Mouse (Mus musculus) myocyte (in vitro differentiated cells): Measurements from ENCODE around the gene Bri3. TPM values are rescaled to one million over a fixed set of nuclear protein-coding genes. Genes with fewer than 3 reads are reported as not detected.

ENCODE experiments used
- H3K27me3 ChIP-seq: one replicate; pipeline ENCODE4 v1.6.1; 2011; ENCODE audit not compliant: control insufficient read depth, insufficient read depth, insufficient read length
- H3K36me3 ChIP-seq: one replicate; pipeline ENCODE4 v1.6.1; 2011; ENCODE audit not compliant: control insufficient read depth, insufficient read depth
- H3K4me2 ChIP-seq: one replicate; pipeline ENCODE4 v1.6.1; 2011; ENCODE audit warnings: low read depth, control low read depth
- H3K4me3 ChIP-seq: one replicate; pipeline ENCODE4 v1.5.1; 2011; ENCODE audit warnings: mild to moderate bottlenecking, control low read depth, moderate library complexity
- H3K79me2 ChIP-seq: one replicate; pipeline ENCODE4 v1.6.1; 2011; ENCODE audit not compliant: control insufficient read depth, insufficient read depth
- H3ac ChIP-seq: one replicate; pipeline ENCODE4 v1.6.1; 2011; ENCODE audit not compliant: control insufficient read depth, insufficient read length
- CEBPB ChIP-seq: IDR thresholded peaks from 2 replicates; pipeline ENCODE4 v1.6.1; 2011; ENCODE audit warnings: mild to moderate bottlenecking, moderate library complexity; ENCODE audit not compliant: poor library complexity, insufficient read depth, severe bottlenecking
- E2F4 ChIP-seq: IDR thresholded peaks from one replicate; pipeline ENCODE4 v1.6.1; 2011; ENCODE audit warnings: mild to moderate bottlenecking, control low read depth, moderate library complexity; ENCODE audit not compliant: insufficient read depth
- MAX ChIP-seq: IDR thresholded peaks from one replicate; pipeline ENCODE4 v1.6.1; 2011; ENCODE audit warnings: low read depth, mild to moderate bottlenecking, control low read depth
- MYOD1 ChIP-seq, 3 experiments: IDR thresholded peaks; one replicate each; pipeline ENCODE4 v1.6.1; 2011; ENCODE audit warnings: control low read depth in 2 of 3, low read depth in 2 of 3, mild to moderate bottlenecking in 2 of 3, moderate library complexity in 1 of 3; ENCODE audit not compliant: insufficient read length in 2 of 3, control insufficient read depth in 1 of 3
- MYOG ChIP-seq, 3 experiments: IDR thresholded peaks; one replicate each; pipeline ENCODE4 v1.6.1; 2011; ENCODE audit warnings: control low read depth in 2 of 3, low read depth in 2 of 3, mild to moderate bottlenecking in 2 of 3; ENCODE audit not compliant: insufficient read length in 2 of 3, control insufficient read depth in 1 of 3, insufficient read depth in 1 of 3
- POLR2A ChIP-seq: IDR thresholded peaks from one replicate; pipeline ENCODE4 v1.6.1; 2011; ENCODE audit warnings: low read depth, mild to moderate bottlenecking, control low read depth, moderate library complexity; ENCODE audit not compliant: insufficient read length
- POLR2AphosphoS2 ChIP-seq: IDR thresholded peaks from one replicate; pipeline ENCODE4 v1.6.1; 2011; ENCODE audit warnings: low read depth, control low read depth; ENCODE audit not compliant: insufficient read length
- REST ChIP-seq: IDR thresholded peaks from one replicate; pipeline ENCODE4 v1.6.1; 2011; ENCODE audit warnings: mild to moderate bottlenecking, control low read depth, moderate library complexity; ENCODE audit not compliant: insufficient read depth, insufficient read length
- SRF ChIP-seq: IDR thresholded peaks from one replicate; pipeline ENCODE4 v1.6.1; 2011; ENCODE audit warnings: low read depth; ENCODE audit not compliant: control insufficient read depth, insufficient read length
- TCF12 ChIP-seq: IDR thresholded peaks from one replicate; pipeline ENCODE4 v1.6.1; 2011; ENCODE audit warnings: mild to moderate bottlenecking, control low read depth; ENCODE audit not compliant: poor library complexity, insufficient read depth, severe bottlenecking
- TCF3 ChIP-seq: IDR thresholded peaks from one replicate; pipeline ENCODE4 v1.6.1; 2011; ENCODE audit warnings: low read depth, control low read depth; ENCODE audit not compliant: insufficient read length
- USF1 ChIP-seq: IDR thresholded peaks from one replicate; pipeline ENCODE4 v1.6.1; 2011; ENCODE audit warnings: low read depth, mild to moderate bottlenecking, control low read depth, moderate library complexity
- polyA plus RNA-seq: library from polyadenylated mRNA; unstranded; fragments of >200 nt; fragmentation: generic; extraction: Trizol; gene quantifications from one replicate; pipeline ENCODE4 v1.2.1, GENCODE M21; 2012; ENCODE audit warnings: missing spikeins

Gene Bri3
- polyA plus RNA-seq, 1 experiment = 153 TPM

DNA sequence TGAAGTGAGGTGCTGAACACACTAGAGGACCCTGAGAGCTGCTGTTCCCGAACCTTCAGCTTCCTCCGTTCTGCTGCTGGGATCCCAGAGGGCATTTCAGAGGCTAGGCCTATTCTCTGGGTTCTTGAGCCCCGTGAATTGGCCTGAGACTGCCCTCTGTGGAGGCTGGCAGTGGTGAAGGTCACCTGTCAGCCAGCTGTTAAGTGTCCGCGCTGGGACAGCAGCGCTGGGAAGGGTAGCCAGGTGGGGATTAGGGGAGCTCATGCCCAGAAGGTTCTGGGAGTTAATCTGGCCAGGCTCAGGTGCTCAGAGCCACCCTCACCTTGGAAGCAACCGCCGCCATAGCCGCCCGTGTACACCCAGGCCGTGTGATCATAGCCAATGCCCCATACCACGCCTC lies 39.9 kb upstream of the Bri3 start:
- H3K79me2 ChIP-seq = no peaks in the 10 kb centered on the region
- H3K36me3 ChIP-seq = peaks cover 4% of the 10 kb centered on the region
- H3K4me2 ChIP-seq = no peak overlapping the region
- no peaks in the 10 kb centered on the region for H3K27me3 ChIP-seq
- no peak overlapping the region for H3ac ChIP-seq
- no peak overlapping the region for H3K4me3 ChIP-seq
- TF ChIP-seq SRF (no peak), MYOG (IDR thresholded peaks at IDR 0.05; ENCODE audit: control insufficient read depth in 1 of 3, insufficient read depth in 1 of 3, insufficient read length in 2 of 3, low read depth in 2 of 3) (peak in 1 of 3 experiments; percentile 15), MYOD1 (IDR thresholded peaks at IDR 0.05; ENCODE audit: control insufficient read depth in 1 of 3, insufficient read length in 2 of 3, low read depth in 2 of 3) (peak in 1 of 3 experiments; percentile 34)

GRCm38 (mm10) chr5:144204911-144205310 lies 39.3 kb upstream of the Bri3 start:
- H3K4me3 ChIP-seq = no peak overlapping the region
- H3K79me2 ChIP-seq = no peaks in the 10 kb centered on the region
- H3ac ChIP-seq = no peak overlapping the region
- no peak for TF ChIP-seq POLR2AphosphoS2
- TF ChIP-seq REST = no peak
- TF ChIP-seq MAX = no peak
- no peak for TF ChIP-seq MYOD1 (IDR thresholded peaks at IDR 0.05; ENCODE audit: control insufficient read depth in 1 of 3, insufficient read length in 2 of 3, low read depth in 2 of 3)
- TF ChIP-seq TCF3 = no peak
- no peak for TF ChIP-seq POLR2A
- TF ChIP-seq CEBPB = no peak
- H3K4me2 ChIP-seq = no peak overlapping the region
- peaks cover 4% of the 10 kb centered on the region for H3K36me3 ChIP-seq
- no peaks in the 10 kb centered on the region for H3K27me3 ChIP-seq

DNA sequence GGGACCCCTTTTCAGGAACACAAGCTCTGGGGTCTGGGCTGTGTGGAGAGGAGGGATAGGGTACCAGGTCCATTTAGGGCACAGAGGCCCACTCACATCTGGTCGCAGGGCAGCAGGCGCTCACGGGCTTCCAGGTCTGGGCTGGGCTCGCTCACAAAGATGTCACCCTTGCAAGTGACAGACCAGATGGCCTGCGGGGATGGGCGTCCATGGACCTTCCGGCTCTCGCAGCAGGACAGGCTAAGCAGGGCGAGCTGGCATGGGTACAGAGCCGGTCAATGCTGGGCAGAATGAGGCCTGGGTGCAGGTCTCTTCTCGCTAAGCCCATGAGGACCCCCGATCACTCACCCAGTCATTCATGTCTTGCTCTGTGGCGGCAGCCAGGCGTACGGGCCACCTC lies 38.2 kb upstream of the Bri3 start:
- Histone ChIP-seq H3ac (no peak overlapping the region), H3K4me3 (no peak overlapping the region), H3K27me3 (no peaks in the 10 kb centered on the region), H3K79me2 (no peaks in the 10 kb centered on the region), H3K4me2 (no peak overlapping the region), H3K36me3 (peaks cover 4% of the 10 kb centered on the region)
- TF ChIP-seq SRF = no peak
- no peak for TF ChIP-seq USF1
- no peak for TF ChIP-seq REST
- TF ChIP-seq CEBPB = no peak
- TF ChIP-seq MAX = no peak
- no peak for TF ChIP-seq TCF3
- TF ChIP-seq E2F4 = no peak
- TF ChIP-seq TCF12 = no peak
- no peak for TF ChIP-seq MYOD1 (IDR thresholded peaks at IDR 0.05; ENCODE audit: control insufficient read depth in 1 of 3, insufficient read length in 2 of 3, low read depth in 2 of 3)

- H3K79me2 ChIP-seq = no peaks in the 10 kb centered on the region
- TF ChIP-seq SRF = no peak
- no peak for TF ChIP-seq TCF12
- TF ChIP-seq MYOG (IDR thresholded peaks at IDR 0.05; ENCODE audit: control insufficient read depth in 1 of 3, insufficient read depth in 1 of 3, insufficient read length in 2 of 3, low read depth in 2 of 3) = no peak
- no peak for TF ChIP-seq USF1
- no peak for TF ChIP-seq POLR2AphosphoS2
- TF ChIP-seq E2F4 = no peak
- TF ChIP-seq CEBPB = no peak
- no peak for TF ChIP-seq POLR2A
- TF ChIP-seq MYOD1 (IDR thresholded peaks at IDR 0.05; ENCODE audit: control insufficient read depth in 1 of 3, insufficient read length in 2 of 3, low read depth in 2 of 3) = no peak
- no peak for TF ChIP-seq MAX
- no peak for TF ChIP-seq TCF3
- no peak overlapping the region for H3K4me3 ChIP-seq
- no peak overlapping the region for H3K4me2 ChIP-seq
- H3ac ChIP-seq = no peak overlapping the region
- H3K27me3 ChIP-seq = no peaks in the 10 kb centered on the region
- peaks cover 4% of the 10 kb centered on the region for H3K36me3 ChIP-seq
These were observed 36.8 kb upstream of the Bri3 start for GRCm38 (mm10) chr5:144207478-144207877.

DNA sequence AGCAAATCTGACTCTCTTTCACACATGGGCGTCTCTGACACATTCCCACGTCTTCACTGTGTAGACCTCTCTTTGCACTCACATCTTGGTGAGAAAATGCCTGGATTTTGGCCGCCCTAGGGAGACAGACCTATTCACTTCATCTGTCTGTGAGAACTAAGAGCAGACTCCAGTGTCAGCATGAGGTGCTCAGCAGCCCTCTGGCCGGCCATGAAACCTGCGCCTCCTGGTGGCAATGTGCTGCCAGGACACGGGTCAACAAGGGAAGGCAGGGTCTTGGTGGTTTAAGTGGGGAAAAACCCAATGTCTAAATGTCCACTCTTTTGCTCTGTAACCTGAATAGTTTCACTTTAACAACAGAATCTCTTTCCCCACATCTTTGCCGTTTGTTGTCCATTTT lies 29.8 kb upstream of the Bri3 start:
- no peak for TF ChIP-seq SRF
- TF ChIP-seq TCF12 = no peak
- TF ChIP-seq POLR2AphosphoS2 = no peak
- no peak for TF ChIP-seq MAX
- no peak for TF ChIP-seq TCF3
- TF ChIP-seq REST = no peak
- no peak for TF ChIP-seq MYOG (IDR thresholded peaks at IDR 0.05; ENCODE audit: control insufficient read depth in 1 of 3, insufficient read depth in 1 of 3, insufficient read length in 2 of 3, low read depth in 2 of 3)
- TF ChIP-seq CEBPB = no peak
- TF ChIP-seq POLR2A = no peak
- Histone ChIP-seq H3K4me2 (no peak overlapping the region), H3K79me2 (no peaks in the 10 kb centered on the region), H3ac (no peak overlapping the region), H3K36me3 (no peaks in the 10 kb centered on the region), H3K27me3 (no peaks in the 10 kb centered on the region), H3K4me3 (no peak overlapping the region)
